Mouse (Mus musculus) midbrain, postnatal 0 days (tissue): ENCODE measurements around the gene Rasgef1b. TPM values are rescaled to one million over a fixed set of nuclear protein-coding genes. Genes with fewer than 3 reads are reported as not detected.
A peak's percentile ranks its signal among the peaks of the same experiment; 100 is the strongest.

ENCODE experiments used
- ATAC-seq: fragments of 200-750 bp; cut with Nextera tagmentation; 2 replicates; pipeline ENCODE4 v1.8.0; 2017; ENCODE audit warnings: moderate number of reproducible peaks, mild to moderate bottlenecking, moderate TSS enrichment, moderate library complexity; ENCODE audit not compliant: low FRiP score
- DNase-seq: peaks from one replicate; pipeline ENCODE4 v3.0.0-alpha.2; 2015; ENCODE audit warnings: low spot score
- H3K27ac ChIP-seq: fragments of 300-500 bp; sonication (generic); 2 replicates; pipeline ENCODE4 v1.5.1; 2014; ENCODE audit warnings: low read depth, mild to moderate bottlenecking, low read length, mixed read lengths
- H3K27me3 ChIP-seq: fragments of 300-500 bp; sonication (generic); 2 replicates; pipeline ENCODE4 v1.6.1; 2014; ENCODE audit warnings: low read length, control low read depth, mixed read lengths; ENCODE audit not compliant: insufficient read depth
- H3K36me3 ChIP-seq: fragments of 300-500 bp; sonication (generic); 2 replicates; pipeline ENCODE4 v1.6.1; 2014; ENCODE audit warnings: low read length, control low read depth, mixed read lengths; ENCODE audit not compliant: insufficient read depth
- H3K4me1 ChIP-seq: fragments of 300-500 bp; sonication (generic); 2 replicates; pipeline ENCODE4 v1.6.1; 2014; ENCODE audit warnings: mild to moderate bottlenecking, control low read depth, antibody characterized with exemption, low read length, mixed read lengths; ENCODE audit not compliant: insufficient read depth
- H3K4me2 ChIP-seq: fragments of 300-500 bp; sonication (generic); 2 replicates; pipeline ENCODE4 v1.6.1; 2014; ENCODE audit warnings: low read depth, mild to moderate bottlenecking, low read length, mixed read lengths; ENCODE audit not compliant: poor library complexity, severe bottlenecking
- H3K4me3 ChIP-seq: fragments of 300-500 bp; sonication (generic); 2 replicates; pipeline ENCODE4 v1.5.1; 2014; ENCODE audit warnings: low read depth, mild to moderate bottlenecking, low read length, moderate library complexity
- H3K9ac ChIP-seq: fragments of 300-500 bp; sonication (generic); replicated peaks from 2 replicates; pipeline ENCODE4 v1.6.1; 2014; ENCODE audit warnings: mild to moderate bottlenecking, low read length, moderate library complexity, mixed read lengths; ENCODE audit not compliant: poor library complexity, severe bottlenecking
- H3K9me3 ChIP-seq: fragments of 300-500 bp; sonication (generic); 2 replicates; pipeline ENCODE4 v1.6.1; 2016; ENCODE audit warnings: low read length, control low read depth
- CTCF ChIP-seq: IDR thresholded peaks from 2 replicates; pipeline ENCODE4 v1.5.1; 2016; ENCODE audit warnings: antibody characterized with exemption, mild to moderate bottlenecking
- WGBS: fragments of 180-500 bp; shearing (Covaris S2); extraction: QIAGEN DNeasy Blood & Tissue Kit; methylation state at CpG from one replicate; pipeline ENCODE4 v1.1.7; 2014; 5-methylcytosine and 5-hydroxymethylcytosine counted together
- polyA plus RNA-seq: library from polyadenylated mRNA; unstranded; fragments of >200 nt; fragmentation: Nextera tagmentation; extraction: Ambion mirVana; gene quantifications from 2 replicates; pipeline ENCODE4 v1.2.1, GENCODE M21; 2015
- total RNA-seq: library from RNA; depleted of rRNA; stranded (reverse); fragments of >200 nt; gene quantifications from 2 replicates; pipeline ENCODE4 v1.2.3, GENCODE M21; 2014

Gene Rasgef1b
- total and polyA plus RNA-seq, 2 experiments from 2014 or later: 36.0 to 44.6 TPM

DNA sequence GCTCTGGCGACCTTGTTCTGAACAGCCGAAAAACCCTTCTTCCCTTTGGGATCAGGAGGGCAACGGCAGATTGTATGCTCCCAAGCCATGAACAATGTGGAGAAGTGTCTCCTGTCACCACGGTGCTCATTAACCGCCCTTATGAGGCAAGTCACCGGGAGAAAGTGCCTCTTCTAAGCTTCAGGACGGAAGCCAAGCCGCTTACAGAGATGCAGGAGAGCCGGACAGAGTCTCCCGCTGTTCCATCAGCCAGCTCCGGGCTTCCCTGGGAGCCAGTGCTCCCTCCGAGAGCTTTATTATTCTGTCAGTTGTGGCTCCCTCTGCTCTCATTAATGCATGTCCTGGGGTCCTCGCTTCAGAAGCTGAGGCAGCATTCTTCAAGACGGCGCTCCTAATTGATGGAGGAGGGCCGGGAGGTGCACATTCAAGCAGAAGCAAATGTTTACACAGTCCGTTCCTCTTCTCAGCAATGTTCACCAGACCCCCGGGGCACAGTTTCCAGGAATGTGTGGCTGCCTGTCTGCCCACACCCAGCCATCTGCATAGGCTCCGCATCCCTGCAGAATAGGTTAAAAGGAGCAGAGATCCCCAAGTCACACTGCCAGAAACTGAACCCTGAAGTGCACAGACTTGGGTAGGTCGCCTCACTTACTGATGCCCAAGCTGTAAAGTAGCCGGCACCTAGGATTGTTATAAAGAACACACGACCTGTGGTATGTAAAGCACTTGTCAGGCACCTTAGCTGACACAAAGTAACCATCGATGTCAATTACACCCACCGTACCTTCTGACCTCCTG lies 115.3 kb downstream of the Rasgef1b start:
- DNase-seq (peak; percentile 60), ATAC-seq (peak; percentile 64)
- peaks cover 13% of the 10 kb centered on the region; the same call in 1 of the 2 replicates for H3K4me1 ChIP-seq
- no peak for TF ChIP-seq CTCF
- H3K27ac ChIP-seq: peak overlapping the region; percentile 59
- H3K9ac ChIP-seq: 0 out of 2 replicates have a peak overlapping the region, but pooled peaks have one; percentile 24
- peak overlapping the region; percentile 50 for H3K4me2 ChIP-seq
- 3% methylated on average over 24 of the region's 24 CpGs for WGBS
- H3K36me3 ChIP-seq: no peaks in the 10 kb centered on the region
- H3K4me3 ChIP-seq: peak overlapping the region; percentile 20
- peaks cover 5% of the 10 kb centered on the region; the same call in 1 of the 2 replicates for H3K27me3 ChIP-seq
- no peaks in the 10 kb centered on the region for H3K9me3 ChIP-seq

DNA sequence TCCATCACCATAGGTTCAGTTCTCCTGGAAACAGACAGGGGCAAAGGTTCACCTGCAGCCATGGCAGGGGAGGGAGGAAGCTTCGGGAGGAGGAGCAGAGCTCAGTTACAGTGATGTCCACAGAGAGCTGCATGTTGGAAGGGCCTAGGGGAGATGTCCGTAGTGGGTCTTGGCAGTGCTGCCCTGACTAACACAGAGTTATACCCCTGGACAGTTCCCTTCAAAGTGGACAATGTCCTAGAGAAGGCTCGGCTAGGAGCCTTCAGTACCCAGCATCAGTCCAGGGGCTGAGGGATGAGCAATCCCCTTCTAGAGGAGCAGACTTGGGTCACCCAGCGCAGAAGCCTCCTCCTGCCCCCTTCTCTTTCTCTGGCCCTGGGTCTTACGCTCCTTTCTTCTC lies 121.3 kb downstream of the Rasgef1b start:
- H3K36me3 ChIP-seq: no peaks in the 10 kb centered on the region
- WGBS: 78% methylated on average over 5 of the region's 5 CpGs
- H3K4me3 ChIP-seq: no peak overlapping the region
- H3K9me3 ChIP-seq: no peaks in the 10 kb centered on the region
- ATAC-seq: no peak
- peaks cover 5% of the 10 kb centered on the region; the same call in 1 of the 2 replicates for H3K27me3 ChIP-seq
- TF ChIP-seq CTCF: no peak
- H3K27ac ChIP-seq: no peak overlapping the region
- no peak for DNase-seq
- H3K9ac ChIP-seq: no peak overlapping the region
- H3K4me1 ChIP-seq: 0 out of 2 replicates have a peak, but pooled peaks cover 5% of the 10 kb centered on the region
- H3K4me2 ChIP-seq: no peak overlapping the region

DNA sequence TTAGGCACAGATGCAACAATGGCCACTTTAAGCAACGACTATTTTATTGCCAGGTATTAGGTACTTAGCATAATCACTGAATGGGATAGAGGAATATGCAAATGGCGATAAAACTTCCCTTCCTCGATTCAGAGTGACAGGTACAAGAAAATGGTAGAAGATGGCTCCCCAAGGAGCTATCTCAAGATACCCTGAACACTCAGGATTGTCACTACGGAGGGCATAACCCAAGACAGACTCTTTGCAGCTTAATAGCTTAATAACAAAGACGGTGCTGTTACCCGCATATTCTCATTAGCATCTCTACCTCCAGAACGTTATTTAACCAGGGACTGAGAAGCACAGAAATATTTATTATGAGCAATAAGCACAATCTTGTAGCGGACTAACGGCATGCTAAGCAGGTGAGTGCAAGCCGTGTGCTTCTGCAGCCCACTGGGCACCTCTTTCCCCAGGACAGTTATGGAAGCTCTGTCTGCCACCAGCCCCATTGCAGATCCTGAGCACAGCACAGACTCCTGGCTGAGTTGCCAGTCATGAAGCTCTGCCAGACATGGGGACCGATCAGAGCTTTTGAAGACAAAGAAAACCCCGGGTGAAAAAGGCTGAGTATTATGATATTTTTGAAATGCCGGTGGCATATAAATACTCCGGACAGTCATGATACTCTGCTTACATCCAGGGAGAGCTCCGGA lies 122.6 kb downstream of the Rasgef1b start:
- Histone ChIP-seq H3K36me3 (no peaks in the 10 kb centered on the region), H3K27me3 (peaks cover 5% of the 10 kb centered on the region; the same call in 1 of the 2 replicates), H3K4me1 (0 out of 2 replicates have a peak, but pooled peaks cover 5% of the 10 kb centered on the region), H3K9ac (no peak overlapping the region), H3K4me2 (no peak overlapping the region), H3K9me3 (no peaks in the 10 kb centered on the region), H3K27ac (no peak overlapping the region), H3K4me3 (no peak overlapping the region)
- TF ChIP-seq CTCF: no peak
- DNase-seq (no peak), ATAC-seq (no peak)
- 63% methylated on average over 15 of the region's 15 CpGs for WGBS

DNA sequence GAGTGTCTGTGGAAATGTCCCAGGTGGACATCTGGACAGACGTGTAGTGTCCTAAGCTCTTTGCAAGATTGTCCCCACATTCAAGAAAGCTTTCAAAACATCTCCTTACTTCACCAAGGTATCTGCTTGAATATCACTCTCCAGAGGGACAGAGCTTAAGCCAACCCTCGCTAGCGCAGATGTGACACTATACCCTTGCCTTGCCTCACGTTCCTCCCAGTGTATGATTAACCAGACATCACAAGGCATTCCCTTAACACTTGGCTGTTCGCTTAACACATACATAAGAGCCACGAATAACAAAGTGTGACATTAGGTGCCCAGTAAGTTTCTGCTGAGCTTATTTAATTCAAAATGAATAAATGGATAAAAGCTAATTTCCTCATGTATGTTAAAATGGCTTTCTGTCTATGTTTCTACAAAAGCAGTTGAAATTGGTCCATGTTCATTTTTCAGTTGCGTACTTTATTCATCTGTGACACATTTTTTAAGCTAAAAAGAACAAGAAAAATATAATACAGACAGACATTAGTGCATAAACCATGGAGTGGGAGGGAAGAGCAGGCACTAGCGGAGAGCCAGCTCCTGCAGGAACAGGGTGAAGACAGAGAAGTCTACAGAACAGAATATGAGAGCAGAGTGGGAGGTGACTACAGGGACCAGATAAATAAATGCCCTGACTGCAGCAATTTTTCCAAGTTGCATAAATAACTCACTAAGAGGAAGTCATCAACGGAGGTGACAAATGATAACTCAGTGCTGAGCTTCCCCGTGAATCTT lies 126.4 kb downstream of the Rasgef1b start:
- DNase-seq: no peak
- no peak overlapping the region for H3K27ac ChIP-seq
- no peak overlapping the region for H3K4me3 ChIP-seq
- no peak for ATAC-seq
- H3K4me2 ChIP-seq: no peak overlapping the region
- no peaks in the 10 kb centered on the region for H3K36me3 ChIP-seq
- no peak for TF ChIP-seq CTCF
- WGBS: 66% methylated on average over 10 of the region's 10 CpGs
- H3K9ac ChIP-seq: no peak overlapping the region
- H3K9me3 ChIP-seq: no peaks in the 10 kb centered on the region
- H3K27me3 ChIP-seq: no peaks in the 10 kb centered on the region
- H3K4me1 ChIP-seq: peaks cover 5% of the 10 kb centered on the region

DNA sequence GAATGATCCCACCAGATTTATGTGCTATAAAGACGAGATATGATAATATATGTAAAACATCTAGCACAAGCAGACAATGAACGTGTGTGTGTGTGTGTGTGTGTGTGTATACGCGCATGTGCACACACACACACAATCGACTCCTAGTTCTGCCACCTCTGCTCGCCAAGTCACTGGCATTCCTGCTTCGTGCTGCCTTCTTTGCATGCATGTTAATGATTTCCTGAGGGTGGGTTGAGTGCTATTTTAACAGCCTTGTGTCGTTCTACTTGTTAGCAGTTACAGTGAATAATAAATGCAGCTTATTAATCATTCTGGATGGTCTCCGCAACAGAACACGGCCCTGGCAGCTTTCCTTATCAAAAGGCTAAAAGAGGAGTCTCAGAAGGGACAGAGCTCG lies 129.5 kb downstream of the Rasgef1b start:
- Histone ChIP-seq H3K36me3 (no peaks in the 10 kb centered on the region), H3K27me3 (no peaks in the 10 kb centered on the region), H3K9ac (no peak overlapping the region), H3K27ac (no peak overlapping the region; the same call in 1 of the 2 replicates), H3K4me3 (no peak overlapping the region), H3K4me2 (no peak overlapping the region), H3K4me1 (no peaks in the 10 kb centered on the region; the same call in none of the 2 replicates), H3K9me3 (no peaks in the 10 kb centered on the region)
- TF ChIP-seq CTCF: no peak
- no peak for ATAC-seq
- 39% methylated on average over 11 of the region's 11 CpGs for WGBS
- no peak for DNase-seq
